10 mouse cellular contexts compared by ENCODE assay signal in the genomic region with DNA sequence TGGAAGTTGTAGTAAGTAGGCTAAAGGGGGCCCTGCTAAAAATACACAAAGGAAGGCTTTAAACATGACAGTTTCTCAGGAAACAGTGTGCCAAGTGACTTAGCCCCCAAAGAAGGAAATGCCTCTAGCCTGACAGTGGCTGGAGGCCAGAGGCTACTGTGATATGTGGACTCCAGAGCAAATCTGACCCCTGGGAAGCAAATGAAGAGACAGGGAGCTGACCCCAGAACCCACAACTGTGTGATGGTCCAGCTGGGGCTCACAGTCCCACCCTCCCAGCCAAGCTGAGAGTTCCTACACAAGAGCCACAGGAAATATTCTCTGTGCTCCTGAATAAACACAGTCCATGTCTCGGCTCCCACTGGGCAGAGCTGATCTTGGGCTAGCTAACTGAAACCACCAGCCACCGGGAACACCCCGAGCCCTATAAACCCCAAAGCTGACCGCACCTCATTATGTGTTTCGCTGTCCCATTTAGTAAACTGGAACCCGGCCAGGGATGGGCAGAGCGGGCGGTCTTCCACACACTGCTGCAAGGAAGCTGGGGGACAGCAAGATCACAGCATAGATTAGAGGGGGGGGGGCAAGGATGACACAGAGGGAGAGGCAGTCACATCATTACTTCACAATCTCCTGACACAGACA. TPM values are rescaled to one million over a fixed set of nuclear protein-coding genes. Genes with fewer than 3 reads are reported as not detected.
DNase-seq lines count a peak whose midpoint lies in the region; ATAC-seq lines count a peak whose summit lies in the region.
"Had no signal": no experiment of that assay in that cellular context is flagged by ENCODE, and none has a peak within 500 bp of the region (broad histone marks: within the 10 kb centered on the region; RNA-seq: fewer than 3 reads in every experiment).

No protein-coding gene starts in this region.

- no peak overlapping the region for H3K4me3 ChIP-seq in forebrain, embryonic 12.5 days (replicated peaks)
- no peak overlapping the region for H3K4me3 ChIP-seq in forebrain, embryonic 10.5 days
- no peak overlapping the region for H3K4me3 ChIP-seq in heart, embryonic 15.5 days
- H3K4me3 ChIP-seq: limb, embryonic 15.5 days had no signal

- WGBS in forebrain, embryonic 12.5 days: 93% methylated on average over 8 of the region's 8 CpGs
- 92% methylated on average over 8 of the region's 8 CpGs for WGBS in forebrain, embryonic 10.5 days
- 83% methylated on average over 8 of the region's 8 CpGs for WGBS in heart, embryonic 15.5 days

- no peaks in the 10 kb centered on the region for H3K27me3 ChIP-seq in forebrain, embryonic 12.5 days
- no peaks in the 10 kb centered on the region for H3K27me3 ChIP-seq in forebrain, embryonic 10.5 days (ENCODE audit: poor library complexity, severe bottlenecking)
- H3K27me3 ChIP-seq in heart, embryonic 15.5 days: no peaks in the 10 kb centered on the region
- H3K27me3 ChIP-seq: limb, embryonic 15.5 days had no signal

- H3K4me2 ChIP-seq in forebrain, embryonic 12.5 days: no peak overlapping the region
- no peak overlapping the region for H3K4me2 ChIP-seq in heart, embryonic 15.5 days
- H3K4me2 ChIP-seq: limb, embryonic 15.5 days had no signal

- peak overlapping the region; percentile 19; the same call in 1 of the 2 replicates for H3K27ac ChIP-seq in forebrain, embryonic 12.5 days
- no peak overlapping the region for H3K27ac ChIP-seq in forebrain, embryonic 10.5 days
- peak overlapping the region; percentile 15 for H3K27ac ChIP-seq in heart, embryonic 15.5 days
- H3K27ac ChIP-seq: limb, embryonic 15.5 days had no signal

- H3K9ac ChIP-seq in forebrain, embryonic 12.5 days: no peak overlapping the region
- no peak overlapping the region for H3K9ac ChIP-seq in heart, embryonic 15.5 days
- H3K9ac ChIP-seq: limb, embryonic 15.5 days had no signal

- DNase-seq in forebrain, embryonic 10.5 days (ENCODE audit: extremely low spot score, low spot score): no peak
- peak; percentile 67 for DNase-seq in Muller cell, postnatal 12 days (ENCODE audit: inconsistent ontology term)
- peak; percentile 64 to 78 for DNase-seq in kidney, postnatal 25 days
- no peak for DNase-seq in ovary, postnatal 10 days (ENCODE audit: low spot score)
- DNase-seq: cerebellum, adult 18-20 months had no signal

- ATAC-seq in forebrain, embryonic 12.5 days (ENCODE audit: low FRiP score): no peak
- peak; percentile 39 for ATAC-seq in heart, embryonic 15.5 days (replicated peaks; ENCODE audit: insufficient number of reproducible peaks, insufficient read depth, low FRiP score, low read depth)
- no peak for ATAC-seq in inflammation-experienced regulatory T-cells, adult 6 months
- no peak for ATAC-seq in erythroid progenitor cell, adult 5-6 weeks (replicated peaks; ENCODE audit: low FRiP score, poor library complexity, severe bottlenecking)

- H3K4me1 ChIP-seq in forebrain, embryonic 12.5 days: no peaks in the 10 kb centered on the region
- H3K4me1 ChIP-seq in forebrain, embryonic 10.5 days: no peaks in the 10 kb centered on the region
- H3K4me1 ChIP-seq in heart, embryonic 15.5 days (replicated peaks): no peaks in the 10 kb centered on the region
- H3K4me1 ChIP-seq: limb, embryonic 15.5 days had no signal

- H3K36me3 ChIP-seq in forebrain, embryonic 12.5 days (replicated peaks): peaks cover 92% of the 10 kb centered on the region
- H3K36me3 ChIP-seq in forebrain, embryonic 10.5 days (replicated peaks): peaks cover 99% of the 10 kb centered on the region
- peaks cover 89% of the 10 kb centered on the region for H3K36me3 ChIP-seq in heart, embryonic 15.5 days

- H3K9me3 ChIP-seq in forebrain, embryonic 12.5 days: no peaks in the 10 kb centered on the region
- H3K9me3 ChIP-seq in forebrain, embryonic 10.5 days: no peaks in the 10 kb centered on the region
- no peaks in the 10 kb centered on the region for H3K9me3 ChIP-seq in heart, embryonic 15.5 days (replicated peaks)
- H3K9me3 ChIP-seq: limb, embryonic 15.5 days had no signal

RNA-seq across cellular contexts. Expression of a gene that starts 12.0 kb away (rescaled TPM):
- 105 and 111 TPM in 2 replicates for polyA plus RNA-seq in forebrain, embryonic 12.5 days (2016; fragmentation: Nextera tagmentation; extraction: Ambion mirVana)
- polyA plus RNA-seq in forebrain, embryonic 10.5 days (2016; fragmentation: Nextera tagmentation; extraction: Ambion mirVana): 124 and 126 TPM in 2 replicates
- polyA plus RNA-seq in heart, embryonic 15.5 days (2015; fragmentation: Nextera tagmentation; extraction: Ambion mirVana): 43.9 and 51.1 TPM in 2 replicates
- 10 to 100 TPM in 1 of 3 experiments, 1 to 10 TPM in 2; 4.9 to 62.0 (median 8.0) TPM for polyA plus RNA-seq in inflammation-experienced regulatory T-cells, adult 6 months (2017; shearing (Covaris generic))
- total RNA-seq in erythroid progenitor cell, adult 5-6 weeks (2015; ENCODE audit: low replicate concordance): 160 and 195 TPM in 2 replicates
- total RNA-seq in erythroid progenitor cell, adult 5-6 weeks (2017; ENCODE audit: low replicate concordance): 202 and 244 TPM in 2 replicates

RNA-seq across cellular contexts. Expression of a gene that starts 21.5 kb away (rescaled TPM):
- 19.2 and 19.4 TPM in 2 replicates for polyA plus RNA-seq in forebrain, embryonic 12.5 days (2016; fragmentation: Nextera tagmentation; extraction: Ambion mirVana)
- 17.6 and 18.3 TPM in 2 replicates for polyA plus RNA-seq in forebrain, embryonic 10.5 days (2016; fragmentation: Nextera tagmentation; extraction: Ambion mirVana)
- polyA plus RNA-seq in heart, embryonic 15.5 days (2015; fragmentation: Nextera tagmentation; extraction: Ambion mirVana): 11.9 and 14.1 TPM in 2 replicates
- polyA plus RNA-seq in inflammation-experienced regulatory T-cells, adult 6 months (2017; shearing (Covaris generic)): 10 to 100 TPM; 54.1 to 78.4 (median 55.1) TPM
- 8.0 and 10.8 TPM in 2 replicates for total RNA-seq in erythroid progenitor cell, adult 5-6 weeks (2015; ENCODE audit: low replicate concordance)
- 2.2 and 2.4 TPM in 2 replicates for total RNA-seq in erythroid progenitor cell, adult 5-6 weeks (2017; ENCODE audit: low replicate concordance)

RNA-seq across cellular contexts. Expression of a gene that starts 51.2 kb away (rescaled TPM):
- 18.1 and 18.9 TPM in 2 replicates for polyA plus RNA-seq in forebrain, embryonic 12.5 days (2016; fragmentation: Nextera tagmentation; extraction: Ambion mirVana)
- polyA plus RNA-seq in forebrain, embryonic 10.5 days (2016; fragmentation: Nextera tagmentation; extraction: Ambion mirVana): 15.3 and 16.9 TPM in 2 replicates
- 42.0 and 44.0 TPM in 2 replicates for polyA plus RNA-seq in heart, embryonic 15.5 days (2015; fragmentation: Nextera tagmentation; extraction: Ambion mirVana)
- 100 to 1,000 TPM in 1 of 3 experiments, 10 to 100 TPM in 2; 95.3 to 130 (median 96.5) TPM for polyA plus RNA-seq in inflammation-experienced regulatory T-cells, adult 6 months (2017; shearing (Covaris generic))
- total RNA-seq in erythroid progenitor cell, adult 5-6 weeks (2015; ENCODE audit: low replicate concordance): 36.9 and 58.7 TPM in 2 replicates
- total RNA-seq in erythroid progenitor cell, adult 5-6 weeks (2017; ENCODE audit: low replicate concordance): 29.5 and 43.9 TPM in 2 replicates

Comparison
In these comparisons a context has a peak if more than half of its experiments do, and no peak if none do; other contexts are left out.
1. DNase-seq: peak in Muller cell, postnatal 12 days (single experiment) and kidney, postnatal 25 days (2 of 2); none in forebrain, embryonic 10.5 days (single experiment) and ovary, postnatal 10 days (single experiment).